Mouse (Mus musculus) embryo, embryonic 10 days (tissue): ENCODE results near the gene C130026I21Rik.
"Not testable (repeated sequence)": the region's sequence is repeated elsewhere in the genome, so short reads cannot be mapped to it uniquely, and the experiment has no call there.

ENCODE experiments used
- DNase-seq: peaks from one replicate; pipeline ENCODE4 v3.0.0-alpha.2; 2015; ENCODE audit warnings: low spot score

The C130026I21Rik gene

GRCm38 (mm10) chr1:85121841-85122240, 148.5 kb downstream of the C130026I21Rik start:
- not testable (repeated sequence) for DNase-seq

- not testable (repeated sequence) for DNase-seq
Observed at GRCm38 (mm10) chr1:85118341-85118740, 152.0 kb downstream of the C130026I21Rik start.

- not testable (repeated sequence) for DNase-seq
Observed at GRCm38 (mm10) chr1:85117537-85117936, 152.8 kb downstream of the C130026I21Rik start.

- DNase-seq = not testable (repeated sequence)
Observed at GRCm38 (mm10) chr1:85114666-85115402, 155.5 kb downstream of the C130026I21Rik start.

- DNase-seq = not testable (repeated sequence)
Observed at GRCm38 (mm10) chr1:85114078-85114477, 156.3 kb downstream of the C130026I21Rik start.

- not testable (repeated sequence) for DNase-seq
Observed at GRCm38 (mm10) chr1:85112889-85113288, 157.5 kb downstream of the C130026I21Rik start.

GRCm38 (mm10) chr1:85112266-85112665, 158.1 kb downstream of the C130026I21Rik start:
- not testable (repeated sequence) for DNase-seq

- not testable (repeated sequence) for DNase-seq
Observed at GRCm38 (mm10) chr1:85111572-85111971, 158.8 kb downstream of the C130026I21Rik start.

GRCm38 (mm10) chr1:85110876-85111275, 159.5 kb downstream of the C130026I21Rik start:
- not testable (repeated sequence) for DNase-seq

GRCm38 (mm10) chr1:85109753-85110152, 160.6 kb downstream of the C130026I21Rik start, which contains the start of gene A530032D15Rik:
Gene A530032D15Rik, minus strand, starts transcription at chr1:85109853.
- not testable (repeated sequence) for DNase-seq

- not testable (repeated sequence) for DNase-seq
Observed at GRCm38 (mm10) chr1:85106013-85106412, 164.4 kb downstream of the C130026I21Rik start.

- not testable (repeated sequence) for DNase-seq
Observed at GRCm38 (mm10) chr1:85105336-85105735, 165.0 kb downstream of the C130026I21Rik start.

GRCm38 (mm10) chr1:85101754-85102153, 168.6 kb downstream of the C130026I21Rik start:
- not testable (repeated sequence) for DNase-seq

- not testable (repeated sequence) for DNase-seq
Observed at GRCm38 (mm10) chr1:85099864-85100263, 170.5 kb downstream of the C130026I21Rik start, which contains the start of gene Gm10553. Gene Gm10553, plus strand, starts transcription at chr1:85100164.

- DNase-seq = not testable (repeated sequence)
Observed at GRCm38 (mm10) chr1:85099081-85099480, 171.3 kb downstream of the C130026I21Rik start.

GRCm38 (mm10) chr1:85093011-85093572, 177.3 kb downstream of the C130026I21Rik start:
- not testable (repeated sequence) for DNase-seq

- DNase-seq = not testable (repeated sequence)
Observed at GRCm38 (mm10) chr1:85092169-85092568, 178.2 kb downstream of the C130026I21Rik start.

- not testable (repeated sequence) for DNase-seq
Observed at GRCm38 (mm10) chr1:85086211-85086610, 184.2 kb downstream of the C130026I21Rik start.

GRCm38 (mm10) chr1:85084803-85085202, 185.6 kb downstream of the C130026I21Rik start:
- not testable (repeated sequence) for DNase-seq

GRCm38 (mm10) chr1:85073099-85073498, 197.3 kb downstream of the C130026I21Rik start:
- DNase-seq = not testable (repeated sequence)

- DNase-seq = not testable (repeated sequence)
Observed at GRCm38 (mm10) chr1:85071690-85072089, 198.7 kb downstream of the C130026I21Rik start.

- DNase-seq = not testable (repeated sequence)
Observed at GRCm38 (mm10) chr1:85035801-85036200, 234.6 kb downstream of the C130026I21Rik start.

GRCm38 (mm10) chr1:85034394-85034793, 236.0 kb downstream of the C130026I21Rik start:
- DNase-seq = not testable (repeated sequence)
